Mouse (Mus musculus): ENCODE measurements around the gene Rtn4rl1. TPM values are rescaled to one million over a fixed set of nuclear protein-coding genes. Genes with fewer than 3 reads are reported as not detected.

Rtn4rl1 gene
- polyA plus RNA-seq, 1 experiment from 2014 or later, result 10.2 TPM

GRCm38 (mm10) chr11:75166193-75166842 lies 27.3 kb upstream of the Rtn4rl1 start:
- H3K27ac ChIP-seq (replicated peaks), result peak overlapping the region; percentile 89
- peak overlapping the region; percentile 97 for H3K4me2 ChIP-seq
- peak overlapping the region; percentile 79 for H3K4me3 ChIP-seq
- no peak for ATAC-seq (ENCODE audit: extremely low read depth, insufficient number of reproducible peaks, low FRiP score, low TSS enrichment)
- WGBS, result 7% methylated on average over 55 of the region's 55 CpGs
- peaks cover 94% of the 10 kb centered on the region for H3K4me1 ChIP-seq
- H3K9me3 ChIP-seq, result no peaks in the 10 kb centered on the region
- H3K36me3 ChIP-seq, result peaks cover 52% of the 10 kb centered on the region
- peak overlapping the region; percentile 88 for H3K9ac ChIP-seq
- H3K27me3 ChIP-seq (replicated peaks), result peaks cover 85% of the 10 kb centered on the region

GRCm38 (mm10) chr11:75166861-75167642 lies 26.5 kb upstream of the Rtn4rl1 start:
- Histone ChIP-seq H3K9me3 (no peaks in the 10 kb centered on the region), H3K4me1 (peaks cover 93% of the 10 kb centered on the region), H3K36me3 (peaks cover 45% of the 10 kb centered on the region), H3K4me3 (peak overlapping the region; percentile 79), H3K27ac (replicated peaks) (peak overlapping the region; percentile 89), H3K27me3 (replicated peaks) (peaks cover 92% of the 10 kb centered on the region), H3K9ac (peak overlapping the region; percentile 88), H3K4me2 (peak overlapping the region; percentile 97)
- 3% methylated on average over 66 of the region's 68 CpGs for WGBS
- ATAC-seq (ENCODE audit: extremely low read depth, insufficient number of reproducible peaks, low FRiP score, low TSS enrichment), result no peak

GRCm38 (mm10) chr11:75167643-75168589 lies 25.7 kb upstream of the Rtn4rl1 start:
- Histone ChIP-seq H3K9me3 (no peaks in the 10 kb centered on the region), H3K4me1 (peaks cover 93% of the 10 kb centered on the region), H3K36me3 (peaks cover 36% of the 10 kb centered on the region), H3K27ac (replicated peaks) (peak overlapping the region; percentile 89), H3K4me2 (peak overlapping the region; percentile 97), H3K9ac (peak overlapping the region; percentile 88), H3K4me3 (peak overlapping the region; percentile 79), H3K27me3 (replicated peaks) (peaks cover 100% of the 10 kb centered on the region)
- WGBS, result 7% methylated on average over 45 of the region's 63 CpGs
- no peak for ATAC-seq (ENCODE audit: extremely low read depth, insufficient number of reproducible peaks, low FRiP score, low TSS enrichment)

GRCm38 (mm10) chr11:75168590-75169361 lies 24.8 kb upstream of the Rtn4rl1 start:
- peaks cover 92% of the 10 kb centered on the region for H3K4me1 ChIP-seq
- H3K4me3 ChIP-seq, result peak overlapping the region; percentile 79
- H3K27me3 ChIP-seq (replicated peaks), result peaks cover 100% of the 10 kb centered on the region
- ATAC-seq (ENCODE audit: extremely low read depth, insufficient number of reproducible peaks, low FRiP score, low TSS enrichment), result no peak
- WGBS, result under 1% methylated on average over 82 of the region's 83 CpGs
- H3K36me3 ChIP-seq, result peaks cover 28% of the 10 kb centered on the region
- H3K9ac ChIP-seq, result peak overlapping the region; percentile 88
- H3K27ac ChIP-seq (replicated peaks), result peak overlapping the region; percentile 89
- H3K9me3 ChIP-seq, result no peaks in the 10 kb centered on the region
- peak overlapping the region; percentile 97 for H3K4me2 ChIP-seq

- H3K27me3 ChIP-seq (replicated peaks), result peaks cover 98% of the 10 kb centered on the region
Measured at GRCm38 (mm10) chr11:75169405-75170080, 24.0 kb upstream of the Rtn4rl1 start, which contains the start of gene Hic1. Gene Hic1, minus strand, starts transcription at chr11:75169519.

GRCm38 (mm10) chr11:75170136-75170751 lies 23.3 kb upstream of the Rtn4rl1 start:
- peaks cover 16% of the 10 kb centered on the region for H3K36me3 ChIP-seq
- no peak overlapping the region for H3K27ac ChIP-seq (replicated peaks)
- no peak for ATAC-seq (ENCODE audit: extremely low read depth, insufficient number of reproducible peaks, low FRiP score, low TSS enrichment)
- peaks cover 98% of the 10 kb centered on the region for H3K27me3 ChIP-seq (replicated peaks)
- no peaks in the 10 kb centered on the region for H3K9me3 ChIP-seq
- H3K9ac ChIP-seq, result peak overlapping the region; percentile 67; the same call in 1 of the 2 replicates
- WGBS, result under 1% methylated on average over 38 of the region's 38 CpGs
- H3K4me2 ChIP-seq, result peak overlapping the region; percentile 97
- peak overlapping the region; percentile 79 for H3K4me3 ChIP-seq
- peaks cover 84% of the 10 kb centered on the region for H3K4me1 ChIP-seq

More at GRCm38 (mm10) chr11:75169405-75170080, 24.0 kb upstream of the Rtn4rl1 start, which contains the start of gene Hic1:
- H3K9me3 ChIP-seq, result no peaks in the 10 kb centered on the region
- H3K4me1 ChIP-seq, result peaks cover 91% of the 10 kb centered on the region
- H3K4me3 ChIP-seq, result peak within 1 kb of the TSS; percentile 79
- peak within 1 kb of the TSS; percentile 97 for H3K4me2 ChIP-seq
- H3K36me3 ChIP-seq, result peaks cover 21% of the 10 kb centered on the region
- ATAC-seq (ENCODE audit: extremely low read depth, insufficient number of reproducible peaks, low FRiP score, low TSS enrichment), result no peak
- H3K9ac ChIP-seq, result peak within 1 kb of the TSS; percentile 88
- peak within 1 kb of the TSS; percentile 89 for H3K27ac ChIP-seq (replicated peaks)
- WGBS, result 6% methylated on average over 23 of the region's 23 CpGs

GRCm38 (mm10) chr11:75171186-75171865 lies 22.3 kb upstream of the Rtn4rl1 start:
- whole genome bisulfite sequencing, result 10% methylated on average over 17 of the region's 17 CpGs
- Histone ChIP-seq H3K27me3 (replicated peaks) (peaks cover 91% of the 10 kb centered on the region), H3K9ac (no peak overlapping the region), H3K4me3 (peak overlapping the region; percentile 79), H3K27ac (replicated peaks) (no peak overlapping the region), H3K4me2 (peak overlapping the region; percentile 97), H3K4me1 (peaks cover 74% of the 10 kb centered on the region), H3K9me3 (no peaks in the 10 kb centered on the region), H3K36me3 (peaks cover 10% of the 10 kb centered on the region)
- no peak for ATAC-seq (ENCODE audit: extremely low read depth, insufficient number of reproducible peaks, low FRiP score, low TSS enrichment)

- Histone ChIP-seq H3K4me1 (peaks cover 63% of the 10 kb centered on the region), H3K9me3 (no peaks in the 10 kb centered on the region), H3K9ac (peak overlapping the region; percentile 28; the same call in 1 of the 2 replicates), H3K27me3 (replicated peaks) (peaks cover 80% of the 10 kb centered on the region), H3K4me2 (peak overlapping the region; percentile 82), H3K27ac (replicated peaks) (no peak overlapping the region), H3K36me3 (peaks cover 13% of the 10 kb centered on the region), H3K4me3 (peak overlapping the region; percentile 79)
- ATAC-seq (ENCODE audit: extremely low read depth, insufficient number of reproducible peaks, low FRiP score, low TSS enrichment), result no peak
- under 1% methylated on average over 75 of the region's 75 CpGs for WGBS
Measured at GRCm38 (mm10) chr11:75172151-75173094, 21.2 kb upstream of the Rtn4rl1 start.

Data from heart, embryonic 13.5 days (tissue).